Mouse (Mus musculus) CH12F3 (cell line): ENCODE measurements around the gene Ltbp2.

ENCODE experiments used
- in situ Hi-C: fragments of 300-500 bp; cut with MboI; formaldehyde crosslinking; loops from 2 replicates; pipeline ENCODE4 v1.14.3; 2020; ENCODE audit warnings: low sequenced_read_pairs

Gene Ltbp2

DNA sequence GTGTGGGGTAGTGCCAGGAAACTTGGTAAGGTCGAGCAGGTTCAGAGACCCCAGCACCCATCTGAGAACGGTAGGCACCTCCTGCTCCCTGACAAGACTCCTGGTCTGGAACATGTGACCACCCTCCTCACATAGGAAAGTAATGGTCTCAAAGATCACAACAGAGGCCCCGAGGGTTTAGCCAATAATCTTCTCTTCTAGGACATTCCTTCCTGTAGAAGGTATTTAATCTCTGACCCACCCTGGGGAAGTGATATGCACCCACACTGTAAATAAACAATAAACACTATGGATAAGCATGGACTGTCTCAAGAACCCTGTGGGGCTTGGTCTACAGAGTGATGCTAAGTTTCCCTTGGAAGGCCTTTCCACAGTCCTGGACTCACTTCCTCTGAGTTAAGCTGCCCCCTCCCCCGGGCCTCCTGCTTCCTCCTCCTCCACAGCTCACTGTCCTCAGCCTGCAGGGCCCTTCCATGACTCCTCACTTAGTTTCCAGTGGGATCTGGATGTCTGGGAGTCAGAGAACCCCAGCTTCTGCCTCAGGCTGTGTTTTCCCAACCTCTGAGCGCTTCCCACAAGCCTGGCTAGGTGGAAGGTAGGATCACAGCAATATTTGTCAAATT is 110.1 kb downstream of the Ltbp2 start:
- in situ Hi-C loops: no loop called here

DNA sequence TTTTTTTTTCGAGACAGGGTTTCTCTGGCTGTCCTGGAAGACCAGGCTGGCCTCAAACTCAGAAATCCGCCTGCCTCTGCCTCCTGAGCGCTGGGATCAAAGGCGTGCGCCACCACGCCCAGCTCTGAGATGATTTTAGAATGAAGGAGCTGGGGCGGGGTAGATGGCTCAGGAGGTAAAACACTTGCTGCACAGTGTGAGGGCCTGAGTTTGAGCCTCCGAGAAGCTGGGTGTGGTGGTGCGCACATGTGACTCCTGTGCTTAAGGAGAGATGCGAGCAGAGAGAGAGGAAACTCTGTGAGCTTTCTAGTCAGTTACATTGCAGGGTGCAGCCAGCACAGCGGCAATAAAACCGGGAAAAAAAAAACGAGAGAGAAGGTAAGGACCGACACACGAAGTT is 110.8 kb downstream of the Ltbp2 start:
- in situ Hi-C loops: no loop called here

DNA sequence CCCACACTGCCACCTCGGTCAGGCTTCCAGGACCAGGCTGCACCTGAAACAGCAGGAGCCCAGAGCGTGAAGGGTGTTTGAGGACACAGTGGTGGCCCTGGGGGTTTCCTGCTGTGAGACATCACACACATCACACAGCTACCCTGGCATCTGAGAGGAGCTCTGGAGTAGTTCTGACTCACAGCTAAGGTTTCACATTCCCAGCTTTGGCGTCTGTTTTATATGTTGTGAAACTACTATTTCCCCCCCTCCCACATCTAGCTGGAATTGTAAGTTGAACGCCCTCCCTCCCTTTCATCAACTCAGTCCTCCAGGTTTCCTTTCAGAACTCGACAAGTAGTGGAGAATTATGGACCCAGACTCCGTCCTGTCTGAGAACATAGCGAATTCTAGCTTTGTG is 111.6 kb downstream of the Ltbp2 start:
- in situ Hi-C loops: no loop called here

DNA sequence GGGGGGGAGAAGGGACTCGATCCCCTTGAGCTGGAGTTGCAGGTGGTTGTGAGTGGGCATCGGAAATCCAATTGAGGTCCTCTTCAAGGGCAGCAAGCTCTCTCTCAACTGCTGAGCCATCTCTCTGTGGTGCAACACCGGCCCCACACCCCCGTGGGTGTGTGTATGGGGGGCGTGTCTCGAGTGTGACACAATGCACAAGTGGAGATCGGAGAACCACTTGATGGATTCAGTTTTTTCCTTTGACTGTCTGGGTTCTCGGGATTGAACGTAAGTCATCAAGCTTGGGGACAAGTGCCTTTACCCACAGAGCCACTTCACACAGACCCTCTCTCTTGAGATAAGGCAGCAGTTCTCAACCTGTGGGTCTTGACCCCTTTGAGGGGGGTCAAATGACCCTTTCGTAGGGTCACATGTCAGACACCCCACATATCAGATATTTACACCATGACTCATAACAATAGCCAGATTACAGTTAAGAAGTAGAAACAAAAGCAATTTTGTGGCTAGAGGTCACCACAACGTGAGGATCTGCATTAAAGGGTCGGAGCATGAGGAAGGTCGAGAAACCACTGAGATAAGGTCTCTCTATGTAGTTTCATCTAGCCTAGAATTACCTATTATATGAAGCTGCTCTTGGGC is 112.6 kb downstream of the Ltbp2 start:
- in situ Hi-C loops: no loop called here

DNA sequence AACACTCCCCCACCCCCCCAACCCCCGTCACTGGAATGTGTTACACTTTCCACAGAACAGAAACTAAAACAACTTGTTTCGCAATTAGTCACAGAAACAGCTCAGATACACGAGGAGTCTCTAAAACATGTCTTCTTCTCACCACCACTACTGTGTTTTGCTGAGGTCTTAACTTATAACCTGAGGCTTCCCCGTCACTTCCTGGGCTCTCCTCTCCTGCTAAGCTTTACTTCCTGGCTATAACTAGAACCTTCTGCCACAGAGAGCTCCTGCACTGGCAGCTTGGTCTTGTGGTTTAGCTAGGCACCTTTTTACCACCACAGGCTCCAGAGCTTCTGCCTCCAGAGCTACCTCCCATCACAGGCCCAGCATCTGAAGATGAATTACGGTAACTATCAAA is 113.8 kb downstream of the Ltbp2 start:
- in situ Hi-C loops: no loop called here

DNA sequence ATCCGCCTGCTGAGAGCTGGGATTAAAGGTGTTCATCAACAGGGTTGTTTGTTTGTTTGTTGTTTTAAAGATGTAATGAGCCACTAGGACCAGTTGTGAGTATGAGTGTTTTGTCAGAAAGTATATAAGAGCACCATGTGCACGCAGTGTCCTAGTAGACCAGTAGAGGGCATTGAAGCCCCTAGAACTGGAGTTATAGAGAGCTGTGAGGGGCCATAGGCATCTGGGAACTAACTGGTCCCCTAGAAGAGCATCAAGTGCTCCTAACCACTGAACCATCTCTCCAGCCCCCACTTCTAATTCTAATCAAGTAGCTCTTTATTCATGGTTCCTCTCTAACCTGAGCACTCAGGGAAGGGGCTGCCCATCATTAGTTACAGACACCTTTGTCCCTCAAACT is 117.3 kb downstream of the Ltbp2 start:
- in situ Hi-C loops: no loop called here

DNA sequence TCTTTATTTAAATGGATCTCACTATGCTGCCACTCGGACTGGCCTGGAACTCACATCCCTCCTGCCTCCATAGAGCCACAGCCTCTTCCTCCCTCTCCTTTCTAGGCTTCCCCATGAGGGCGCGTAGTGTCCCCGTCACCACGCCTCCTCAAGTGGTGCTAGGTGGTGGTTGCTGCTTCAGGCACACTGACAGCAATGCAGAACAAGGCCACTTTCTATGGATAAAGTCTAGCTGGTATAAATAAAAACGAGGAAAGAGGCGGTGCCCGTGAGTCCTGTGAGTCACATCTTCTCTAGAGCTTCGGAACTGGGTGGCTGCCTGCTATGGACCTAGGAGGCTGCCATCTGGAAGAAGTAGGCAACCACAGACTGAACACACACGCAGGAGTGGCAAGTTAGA is 120.3 kb downstream of the Ltbp2 start:
- in situ Hi-C loops: no loop called here

DNA sequence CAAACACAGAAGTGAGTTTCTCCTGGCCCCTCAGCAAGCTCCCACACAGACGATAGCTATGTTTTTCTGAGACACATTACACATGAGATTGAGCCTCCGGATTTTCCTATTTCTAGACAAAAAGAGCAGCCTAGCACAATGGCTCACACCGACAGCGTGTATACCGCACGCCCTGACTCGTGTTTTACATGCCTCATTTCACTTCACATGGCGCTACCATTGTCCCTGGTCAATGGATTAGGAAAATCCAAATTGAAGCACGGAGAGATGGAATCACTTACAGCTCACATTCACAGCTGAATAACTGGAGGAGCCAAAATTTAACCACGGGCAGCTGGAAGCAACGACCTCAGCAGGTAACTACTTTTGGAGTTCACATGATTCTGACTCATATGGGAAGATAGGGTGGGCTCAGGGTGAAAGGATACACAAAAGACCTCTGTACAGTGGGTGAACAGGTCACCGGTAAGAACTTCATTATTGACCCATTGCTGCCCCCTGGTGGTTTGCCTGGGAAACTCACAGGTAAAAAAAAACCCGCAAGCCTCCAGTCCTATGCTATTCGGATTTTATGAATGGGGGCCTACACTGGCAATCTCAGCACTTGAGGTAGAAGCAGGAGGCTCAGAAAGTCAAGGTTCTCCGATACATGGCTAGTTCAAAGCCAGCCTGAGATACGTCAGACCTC is 121.2 kb downstream of the Ltbp2 start:
- in situ Hi-C loops: no loop called here

DNA sequence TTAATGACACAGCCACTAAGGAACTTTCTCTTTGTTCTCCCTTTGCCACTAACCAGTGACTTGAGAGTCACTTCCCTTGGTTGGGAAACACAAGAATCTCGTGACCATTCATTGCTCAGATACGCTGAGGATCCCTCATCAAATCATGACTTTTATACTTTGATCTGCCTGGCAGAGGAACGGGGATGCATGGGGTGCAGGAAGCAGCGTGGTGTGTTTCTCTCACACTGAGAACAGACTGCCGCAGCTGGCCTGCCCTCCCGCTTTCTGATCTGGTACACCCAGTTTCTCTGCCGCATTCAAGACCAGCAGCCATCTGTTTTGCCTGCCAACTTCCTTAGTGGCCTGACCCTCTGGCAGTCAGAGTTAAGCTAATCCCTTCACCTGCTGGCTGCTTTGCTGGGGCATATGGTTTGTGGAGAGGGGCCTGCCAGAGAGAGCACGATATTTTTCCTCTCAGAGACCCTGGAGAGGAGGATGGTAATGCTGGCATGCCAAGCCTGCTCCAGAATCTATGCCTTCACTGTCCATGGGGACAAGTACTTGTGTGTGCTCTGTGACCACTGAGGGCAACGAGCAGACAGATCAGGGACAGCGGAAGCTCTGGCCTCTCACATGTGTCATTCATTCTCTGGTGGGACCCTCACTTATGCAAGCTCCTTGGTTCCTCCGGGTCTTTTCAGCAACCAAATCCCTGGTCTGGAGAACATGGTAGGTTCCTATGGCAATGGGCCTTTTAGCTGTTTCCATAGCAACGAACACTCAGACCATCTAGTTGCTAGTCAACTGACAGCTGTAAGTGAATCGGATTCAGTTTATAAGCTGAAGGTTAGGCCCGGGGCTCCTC is 124.0 kb downstream of the Ltbp2 start:
- in situ Hi-C loops: loop anchor here (5.0 kb wide), 1 partner anchor 80 kb away; no protein-coding TSS in a partner anchor

DNA sequence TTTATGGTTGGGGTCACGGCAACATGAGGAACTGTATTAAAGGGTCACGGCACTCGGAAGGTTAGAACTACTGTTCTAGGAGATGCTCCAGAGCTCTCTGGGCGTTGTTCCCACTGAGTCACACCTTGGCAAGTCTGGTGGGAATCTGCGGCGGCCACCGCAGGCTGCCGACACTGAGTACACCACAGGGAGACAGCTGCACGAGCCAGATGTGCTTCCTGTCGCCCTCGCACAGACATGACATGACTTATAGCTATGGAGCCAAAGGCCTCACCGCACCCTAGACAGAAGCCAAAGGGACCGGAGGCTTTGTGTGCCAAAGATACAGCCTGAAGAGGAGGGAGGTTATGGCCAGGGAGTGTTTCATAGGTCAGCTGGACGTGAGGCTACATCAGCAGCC is 125.7 kb downstream of the Ltbp2 start:
- in situ Hi-C loops: loop anchor here (5.0 kb wide), 1 partner anchor 78 kb away; no protein-coding TSS in a partner anchor

DNA sequence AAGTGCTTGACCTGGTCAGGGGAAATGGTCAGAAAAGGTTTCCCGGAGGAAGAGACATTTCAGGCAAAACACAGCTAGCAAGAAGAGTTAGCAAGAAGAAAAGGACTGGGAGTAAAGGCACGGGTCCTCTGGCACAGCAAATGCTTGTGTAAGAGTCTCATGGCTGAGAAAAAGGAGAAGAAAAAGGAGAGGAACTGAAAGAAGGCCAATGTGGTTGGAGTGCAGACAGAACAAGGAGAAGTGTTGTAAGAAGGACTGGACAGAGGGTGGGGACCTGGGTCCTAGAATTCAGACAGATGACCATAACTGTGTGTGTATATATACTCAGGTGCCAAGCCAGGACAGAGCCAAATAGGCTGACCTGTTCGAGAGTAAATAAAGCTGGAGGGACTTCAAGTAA is 128.2 kb downstream of the Ltbp2 start:
- in situ Hi-C loops: no loop called here

DNA sequence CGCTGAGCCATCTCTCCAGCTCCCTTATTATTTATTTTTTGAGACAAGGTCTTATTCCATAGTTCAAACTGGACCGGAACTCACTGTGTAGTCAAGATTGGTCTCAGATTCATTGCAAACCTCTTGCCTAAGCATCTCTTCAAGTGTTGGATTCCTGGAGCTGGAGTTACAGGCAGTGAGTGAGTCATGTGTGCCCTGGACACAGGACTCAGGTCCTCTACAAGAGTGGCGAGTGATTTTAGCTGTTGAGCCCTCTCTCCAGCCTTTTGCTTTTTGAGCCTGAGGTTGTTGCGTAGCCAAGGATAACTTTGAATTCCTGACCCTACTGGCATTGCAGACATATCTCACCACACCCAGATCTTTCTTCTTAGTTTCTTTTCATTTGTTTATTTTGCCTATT is 130.6 kb downstream of the Ltbp2 start:
- in situ Hi-C loops: no loop called here

DNA sequence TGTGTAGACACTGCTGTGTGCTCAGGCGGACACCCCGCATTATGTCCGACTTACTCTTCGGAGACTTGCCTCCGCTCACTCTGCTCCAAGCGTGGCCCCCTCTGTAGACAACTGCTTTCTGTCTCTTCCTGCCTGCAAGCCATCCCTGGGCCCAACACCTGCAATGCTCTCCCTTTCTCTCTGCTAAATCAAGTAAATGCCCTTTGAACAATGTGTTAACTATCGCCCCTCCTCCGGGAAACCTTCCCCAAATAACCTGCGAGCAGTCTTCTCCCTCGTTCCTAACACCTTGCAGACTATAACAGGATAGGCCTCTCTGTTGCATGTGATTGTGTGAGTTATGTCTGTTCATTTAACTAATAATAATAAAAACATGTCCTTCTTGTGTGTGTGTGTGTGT is 132.8 kb downstream of the Ltbp2 start:
- in situ Hi-C loops: no loop called here

DNA sequence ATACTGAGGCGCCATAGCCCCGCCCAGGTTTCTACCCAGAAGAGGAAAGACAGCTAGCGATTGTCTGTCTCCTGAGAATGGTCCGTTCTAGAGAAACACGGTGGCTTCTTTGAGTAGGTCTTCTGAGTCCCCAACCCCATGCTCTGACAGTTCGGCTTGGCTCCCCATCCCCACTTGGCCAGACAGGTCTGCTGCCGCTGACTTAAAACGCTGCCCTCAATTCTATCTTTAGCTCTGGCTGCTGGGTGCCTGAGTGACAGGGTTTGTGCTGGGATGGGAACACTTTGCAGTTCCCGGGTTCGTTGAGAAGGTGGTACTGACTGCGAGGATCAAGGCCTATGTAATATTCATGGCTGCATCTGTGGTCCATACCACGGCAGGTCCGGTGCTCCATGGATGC is 143.0 kb downstream of the Ltbp2 start:
- in situ Hi-C loops: no loop called here
